Mouse (Mus musculus): ENCODE measurements around the gene Pax3. TPM values are rescaled to one million over a fixed set of nuclear protein-coding genes. Genes with fewer than 3 reads are reported as not detected.

The Pax3 gene
- polyA plus RNA-seq, 1 experiment from 2014 or later: 0.19 TPM

DNA sequence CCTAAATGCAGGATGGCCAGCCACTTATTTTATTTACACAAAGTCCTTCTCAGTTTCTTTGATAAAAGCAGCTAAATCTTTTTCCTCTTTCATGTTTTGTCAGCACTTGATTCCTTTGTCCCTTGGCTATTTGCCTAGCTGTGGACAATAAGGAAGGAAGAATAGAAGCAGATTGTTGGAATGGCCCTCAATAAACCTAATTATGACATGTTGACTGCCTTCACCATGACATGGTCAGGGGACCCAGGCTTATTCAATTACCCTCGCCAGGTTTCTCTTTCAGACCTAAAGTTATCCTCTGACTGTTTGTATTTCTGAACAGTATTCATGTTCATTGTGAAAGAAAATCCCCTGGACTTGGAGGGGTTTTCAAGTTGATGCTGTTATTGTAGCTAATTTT, 25.3 kb downstream of the Pax3 start:
- H3K27me3 ChIP-seq: peaks cover 62% of the 10 kb centered on the region
- no peak for TF ChIP-seq CTCF (IDR thresholded peaks at IDR 0.05)
- DNase-seq (ENCODE audit: low read depth, low spot score) (no peak), ATAC-seq (no peak)
- POLR2A ChIA-PET: no interaction called here
- in situ Hi-C loops (cut with MboI; ENCODE audit: low pct_unique_long_range_greater_than_20kb): no loop called here
- CTCF ChIA-PET: no interaction called here

DNA sequence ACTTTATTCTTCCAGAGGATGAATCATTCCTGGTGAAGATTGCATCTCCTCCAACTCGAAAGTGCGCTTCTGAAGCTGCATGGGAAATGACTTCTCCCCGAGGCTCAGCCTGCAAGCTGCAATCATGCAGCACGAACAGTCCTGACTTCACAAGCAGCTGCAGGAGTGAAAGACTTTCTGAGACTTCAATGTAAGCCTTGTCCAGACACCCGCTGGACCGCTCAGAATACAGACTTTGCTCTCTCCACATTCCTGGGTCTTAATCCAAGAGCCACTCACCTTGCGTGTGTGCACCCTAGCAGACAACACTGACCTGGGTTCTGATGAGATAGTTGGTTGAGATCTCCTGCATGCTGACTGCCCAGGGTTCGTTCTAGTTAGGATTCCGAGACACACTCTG, 26.2 kb downstream of the Pax3 start:
- POLR2A ChIA-PET: no interaction called here
- ATAC-seq (no peak), DNase-seq (ENCODE audit: low read depth, low spot score) (no peak)
- peaks cover 61% of the 10 kb centered on the region for H3K27me3 ChIP-seq
- no peak for TF ChIP-seq CTCF (IDR thresholded peaks at IDR 0.05)
- CTCF ChIA-PET: interaction anchor here (1.9 kb wide), 1 partner anchor 8 kb away, joined by 7 read pairs; no protein-coding TSS in a partner anchor
- in situ Hi-C loops (cut with MboI; ENCODE audit: low pct_unique_long_range_greater_than_20kb): no loop called here

DNA sequence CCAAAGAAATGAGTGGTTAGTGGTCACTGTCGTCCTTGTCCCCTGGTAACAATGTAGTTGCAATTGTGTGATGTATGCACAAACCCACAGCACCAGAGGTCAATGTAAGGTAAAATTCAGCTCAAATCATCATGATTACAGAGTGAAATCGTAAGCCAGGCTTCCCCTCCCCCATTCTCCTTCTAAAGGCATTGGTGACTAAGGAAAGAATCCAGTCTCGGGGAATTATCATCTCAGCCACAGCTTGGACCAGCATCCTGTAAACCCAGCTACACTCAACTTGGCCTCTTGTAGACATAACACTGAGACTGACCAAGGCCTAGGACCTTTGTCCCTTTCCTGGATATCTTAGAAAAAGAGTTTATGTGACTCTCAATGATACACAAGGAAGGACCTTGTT, 28.1 kb downstream of the Pax3 start:
- H3K27me3 ChIP-seq: peaks cover 58% of the 10 kb centered on the region
- no peak for TF ChIP-seq CTCF (IDR thresholded peaks at IDR 0.05)
- ChIA-PET CTCF (interaction anchor here (1.2 to 1.9 kb wide), 2 partner anchors 10 to 13 kb away, joined by 3 to 7 read pairs; no protein-coding TSS in a partner anchor), POLR2A (no interaction called here)
- DNase-seq (ENCODE audit: low read depth, low spot score): no peak
- ATAC-seq: no peak
- in situ Hi-C loops (cut with MboI; ENCODE audit: low pct_unique_long_range_greater_than_20kb): no loop called here

- POLR2A ChIA-PET: no interaction called here
- H3K27me3 ChIP-seq: peaks cover 47% of the 10 kb centered on the region
- CTCF ChIA-PET: interaction anchor here (2.1 kb wide), 1 partner anchor 12 kb away, joined by 4 read pairs; no protein-coding TSS in a partner anchor
- ATAC-seq (no peak), DNase-seq (ENCODE audit: low read depth, low spot score) (no peak)
- in situ Hi-C loops (cut with MboI; ENCODE audit: low pct_unique_long_range_greater_than_20kb): no loop called here
- TF ChIP-seq CTCF (IDR thresholded peaks at IDR 0.05): no peak
These were observed 29.2 kb downstream of the Pax3 start for GRCm38 (mm10) chr1:78167577-78168286.

DNA sequence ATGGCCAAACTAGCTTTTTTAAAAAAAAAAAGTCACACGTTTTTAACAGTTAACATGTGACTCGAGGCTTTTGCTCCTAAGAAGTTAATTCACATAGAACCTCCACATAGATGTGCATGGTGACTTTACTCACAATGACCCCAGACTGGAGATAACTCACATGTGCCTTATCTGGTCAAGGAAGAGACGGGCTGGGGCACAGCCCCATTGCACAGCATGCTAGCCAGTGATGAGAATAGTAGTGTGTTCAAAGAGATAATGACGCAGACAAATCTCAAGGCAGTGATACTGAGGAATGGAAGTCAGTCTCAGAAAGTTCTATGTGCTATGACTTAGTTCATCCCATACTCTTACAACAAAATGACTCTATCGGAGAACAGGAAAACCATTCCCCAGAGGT, 35.2 kb downstream of the Pax3 start:
- POLR2A ChIA-PET: no interaction called here
- CTCF ChIA-PET: no interaction called here
- DNase-seq (ENCODE audit: low read depth, low spot score) (no peak), ATAC-seq (no peak)
- in situ Hi-C loops (cut with MboI; ENCODE audit: low pct_unique_long_range_greater_than_20kb): no loop called here
- H3K27me3 ChIP-seq: peaks cover 35% of the 10 kb centered on the region
- no peak for TF ChIP-seq CTCF (IDR thresholded peaks at IDR 0.05)

GRCm38 (mm10) chr1:78157930-78158329, 39.0 kb downstream of the Pax3 start:
- ChIA-PET CTCF (no interaction called here), POLR2A (no interaction called here)
- TF ChIP-seq CTCF (IDR thresholded peaks at IDR 0.05): no peak
- ATAC-seq: no peak
- in situ Hi-C loops (cut with MboI; ENCODE audit: low pct_unique_long_range_greater_than_20kb): no loop called here
- peaks cover 33% of the 10 kb centered on the region for H3K27me3 ChIP-seq
- DNase-seq (ENCODE audit: low read depth, low spot score): no peak

- no peak for DNase-seq (ENCODE audit: low read depth, low spot score)
- ATAC-seq: no peak
- POLR2A ChIA-PET: no interaction called here
- no peak for TF ChIP-seq CTCF (IDR thresholded peaks at IDR 0.05)
- CTCF ChIA-PET: interaction anchor here (1.6 kb wide), 1 partner anchor 11 kb away, joined by 4 read pairs; no protein-coding TSS in a partner anchor
- peaks cover 31% of the 10 kb centered on the region for H3K27me3 ChIP-seq
- in situ Hi-C loops (cut with MboI; ENCODE audit: low pct_unique_long_range_greater_than_20kb): no loop called here
These were observed 41.1 kb downstream of the Pax3 start for GRCm38 (mm10) chr1:78155796-78156195.

- POLR2A ChIA-PET: interaction anchor here (0.7 to 1.3 kb wide), 2 partner anchors 20 to 44 kb away, joined by 3 to 4 read pairs; no protein-coding TSS in a partner anchor
- TF ChIP-seq CTCF (IDR thresholded peaks at IDR 0.05): no peak
- CTCF ChIA-PET: no interaction called here
- H3K27me3 ChIP-seq: peaks cover 40% of the 10 kb centered on the region
- in situ Hi-C loops (cut with MboI; ENCODE audit: low pct_unique_long_range_greater_than_20kb): no loop called here
- DNase-seq (ENCODE audit: low read depth, low spot score) (no peak), ATAC-seq (peak; percentile 12)
These were observed 48.8 kb downstream of the Pax3 start for GRCm38 (mm10) chr1:78148011-78148623.

- POLR2A ChIA-PET: no interaction called here
- CTCF ChIA-PET: no interaction called here
- in situ Hi-C loops (cut with MboI; ENCODE audit: low pct_unique_long_range_greater_than_20kb): no loop called here
- TF ChIP-seq CTCF (IDR thresholded peaks at IDR 0.05): no peak
- H3K27me3 ChIP-seq: peaks cover 38% of the 10 kb centered on the region
- DNase-seq (ENCODE audit: low read depth, low spot score): no peak
- no peak for ATAC-seq
These were observed 53.5 kb downstream of the Pax3 start for GRCm38 (mm10) chr1:78143403-78143802.

GRCm38 (mm10) chr1:78142912-78143311, 54.0 kb downstream of the Pax3 start:
- no peak for DNase-seq (ENCODE audit: low read depth, low spot score)
- in situ Hi-C loops (cut with MboI; ENCODE audit: low pct_unique_long_range_greater_than_20kb): no loop called here
- ChIA-PET POLR2A (no interaction called here), CTCF (no interaction called here)
- TF ChIP-seq CTCF (IDR thresholded peaks at IDR 0.05): no peak
- no peak for ATAC-seq
- H3K27me3 ChIP-seq: peaks cover 42% of the 10 kb centered on the region

- in situ Hi-C loops (cut with MboI; ENCODE audit: low pct_unique_long_range_greater_than_20kb): no loop called here
- DNase-seq (ENCODE audit: low read depth, low spot score) (no peak), ATAC-seq (no peak)
- peaks cover 42% of the 10 kb centered on the region for H3K27me3 ChIP-seq
- POLR2A ChIA-PET: no interaction called here
- CTCF ChIA-PET: no interaction called here
- no peak for TF ChIP-seq CTCF (IDR thresholded peaks at IDR 0.05)
These were observed 55.0 kb downstream of the Pax3 start for GRCm38 (mm10) chr1:78141741-78142501.
